Mouse (Mus musculus): ENCODE measurements at regions not wholly inside any gene's neighbourhood (a gene's known extent, or its start where the extent isn't known, plus 50 kb on each side); places are given as distances from the start of the nearest gene placed in this dataset.

DNA sequence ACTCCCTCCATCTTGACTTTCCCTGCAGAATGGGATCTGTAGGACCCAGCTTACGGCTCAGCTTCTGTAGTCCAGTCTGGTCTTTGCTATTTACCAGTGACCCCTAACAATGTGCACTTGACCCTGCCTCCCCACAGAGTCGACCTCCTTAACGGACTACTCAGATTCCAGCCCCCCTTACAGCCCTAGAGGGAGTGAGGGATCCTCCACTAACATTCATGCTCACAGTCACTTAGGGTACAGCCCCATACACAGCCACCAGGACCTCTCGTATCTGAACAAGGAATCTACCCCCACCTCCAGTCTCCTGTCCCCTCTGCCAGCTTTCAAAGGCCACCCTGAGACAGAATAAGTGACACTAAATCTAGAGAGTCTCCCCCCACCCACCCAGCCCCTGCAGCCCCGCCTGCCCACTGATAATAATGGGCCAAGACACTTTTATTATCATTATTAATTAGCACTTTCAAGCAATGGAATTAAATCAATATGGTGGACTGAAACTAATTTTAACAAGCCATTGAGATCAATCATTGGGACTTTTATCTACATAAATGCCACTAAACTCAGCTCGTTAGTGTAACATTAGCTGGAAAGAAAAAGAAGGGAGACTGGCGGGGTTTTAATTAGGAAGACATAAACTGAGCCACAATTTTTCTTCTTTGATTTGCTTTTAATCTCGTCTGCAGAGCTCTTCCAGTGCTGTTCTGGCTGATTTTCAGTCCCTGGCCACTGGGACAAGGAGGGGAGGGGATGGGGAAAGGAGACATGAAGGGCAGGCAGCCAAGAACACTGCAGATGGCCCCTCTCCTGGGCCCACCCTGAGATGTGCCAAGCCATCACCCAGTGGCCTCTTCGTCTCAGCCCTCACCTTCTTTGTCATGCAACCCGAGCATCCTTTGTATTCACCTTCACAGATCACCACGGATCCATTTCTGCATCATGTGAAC is 258.4 kb upstream of the Zfp703 start:
- no peak overlapping the region for H3K4me3 ChIP-seq (ENCODE audit: insufficient read depth, low read length)
- no peak overlapping the region for H3K27ac ChIP-seq (ENCODE audit: insufficient read depth, low read depth, low read length)
- TF ChIP-seq POLR2A (IDR thresholded peaks at IDR 0.05; ENCODE audit: borderline replicate concordance, low read depth, low read length), result no peak
- no peak for TF ChIP-seq CTCF (IDR thresholded peaks at IDR 0.05; ENCODE audit: low read depth, low read length)
- H3K4me1 ChIP-seq (ENCODE audit: control insufficient read depth, insufficient read depth, low read length), result peaks cover 21% of the 10 kb centered on the region

DNA sequence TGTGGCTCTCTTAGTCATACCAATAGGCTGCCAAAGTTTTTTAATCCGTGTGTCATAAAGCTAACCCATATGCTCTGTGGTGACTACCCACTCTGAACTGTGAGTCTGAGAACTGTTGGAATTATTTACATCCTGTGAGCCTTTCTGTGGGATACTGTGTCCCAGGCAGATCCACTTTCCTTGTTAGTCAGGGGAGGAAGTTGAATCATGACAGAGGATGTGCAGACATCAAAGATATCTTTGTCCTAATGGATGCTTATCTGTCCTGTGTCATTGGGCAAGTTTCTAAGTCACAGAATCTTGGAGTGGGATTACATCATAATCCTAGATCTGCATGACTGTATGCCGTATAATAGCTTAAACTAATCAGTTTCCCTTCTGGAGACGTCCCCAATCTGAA is 254.4 kb upstream of the Zfp703 start:
- no peak for TF ChIP-seq POLR2A (IDR thresholded peaks at IDR 0.05; ENCODE audit: borderline replicate concordance, low read depth, low read length)
- no peak for TF ChIP-seq CTCF (IDR thresholded peaks at IDR 0.05; ENCODE audit: low read depth, low read length)
- peaks cover 14% of the 10 kb centered on the region for H3K4me1 ChIP-seq (ENCODE audit: control insufficient read depth, insufficient read depth, low read length)
- no peak overlapping the region for H3K27ac ChIP-seq (ENCODE audit: insufficient read depth, low read depth, low read length)
- no peak overlapping the region for H3K4me3 ChIP-seq (ENCODE audit: insufficient read depth, low read length)

DNA sequence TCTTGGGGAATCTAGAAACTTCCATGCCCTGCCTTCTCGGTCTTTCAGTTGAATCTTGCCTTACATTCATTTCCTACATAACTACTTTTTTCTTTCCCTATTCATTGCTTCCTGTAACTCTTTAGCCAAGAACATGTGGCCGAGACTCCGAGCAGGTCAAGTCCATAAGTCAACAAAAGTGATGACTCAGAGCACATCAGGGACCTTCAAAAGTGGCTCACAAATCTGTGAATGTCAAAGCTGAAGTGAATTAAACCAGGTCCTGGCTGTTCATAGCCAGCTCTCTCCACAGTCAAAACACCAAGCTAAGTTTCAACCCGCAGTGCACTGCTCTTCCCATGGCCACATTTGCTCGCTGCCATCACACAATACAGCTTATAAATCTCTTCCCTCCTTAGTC is 252.5 kb upstream of the Zfp703 start:
- Histone ChIP-seq H3K4me3 (ENCODE audit: insufficient read depth, low read length) (no peak overlapping the region), H3K4me1 (ENCODE audit: control insufficient read depth, insufficient read depth, low read length) (peaks cover 14% of the 10 kb centered on the region), H3K27ac (ENCODE audit: insufficient read depth, low read depth, low read length) (no peak overlapping the region)
- no peak for TF ChIP-seq POLR2A (IDR thresholded peaks at IDR 0.05; ENCODE audit: borderline replicate concordance, low read depth, low read length)
- TF ChIP-seq CTCF (IDR thresholded peaks at IDR 0.05; ENCODE audit: low read depth, low read length), result no peak

DNA sequence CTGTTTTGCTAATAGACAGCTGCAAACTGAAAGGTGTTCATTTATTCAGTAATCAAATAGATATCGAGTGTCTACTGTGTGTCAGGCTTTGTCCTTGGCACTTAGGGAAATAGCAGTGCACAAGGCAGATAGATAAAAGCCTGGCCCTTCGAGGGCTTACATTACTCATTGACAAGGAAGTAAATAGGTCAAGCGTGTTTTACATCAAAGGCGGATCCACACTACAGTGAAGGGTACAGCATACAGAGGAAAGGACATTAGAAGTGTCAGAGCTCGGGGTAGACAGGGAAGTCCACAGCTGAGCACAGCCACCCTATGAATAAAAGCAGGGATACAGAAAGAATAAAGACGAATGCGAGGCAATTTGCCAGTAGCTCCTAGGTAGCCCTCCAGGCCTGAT is 251.6 kb upstream of the Zfp703 start:
- Histone ChIP-seq H3K4me1 (ENCODE audit: control insufficient read depth, insufficient read depth, low read length) (peaks cover 14% of the 10 kb centered on the region), H3K27ac (ENCODE audit: insufficient read depth, low read depth, low read length) (no peak overlapping the region), H3K4me3 (ENCODE audit: insufficient read depth, low read length) (no peak overlapping the region)
- TF ChIP-seq POLR2A (IDR thresholded peaks at IDR 0.05; ENCODE audit: borderline replicate concordance, low read depth, low read length) (no peak), CTCF (IDR thresholded peaks at IDR 0.05; ENCODE audit: low read depth, low read length) (no peak)

DNA sequence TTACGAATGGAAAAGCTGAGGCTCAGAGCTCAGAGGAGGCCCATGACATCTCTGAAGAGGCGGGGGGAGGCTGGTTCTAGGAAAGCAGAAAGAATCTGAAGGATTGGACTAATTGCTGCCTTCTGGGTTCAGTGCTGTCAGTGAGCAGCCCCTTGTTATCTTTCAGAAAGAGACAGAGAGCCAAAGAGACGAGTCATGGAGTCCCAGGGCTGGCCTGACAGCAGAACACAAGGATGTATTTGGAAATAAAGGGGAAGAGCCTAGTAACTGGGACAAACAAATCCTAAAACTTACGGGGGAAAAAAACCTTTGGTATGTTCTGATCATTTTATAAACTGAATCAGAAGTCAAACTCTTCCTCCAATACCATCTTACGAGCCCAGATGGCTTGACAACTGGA is 247.8 kb upstream of the Zfp703 start:
- Histone ChIP-seq H3K27ac (ENCODE audit: insufficient read depth, low read depth, low read length) (no peak overlapping the region), H3K4me1 (ENCODE audit: control insufficient read depth, insufficient read depth, low read length) (0 out of 2 replicates have a peak, but pooled peaks cover 2% of the 10 kb centered on the region), H3K4me3 (ENCODE audit: insufficient read depth, low read length) (no peak overlapping the region)
- TF ChIP-seq POLR2A (IDR thresholded peaks at IDR 0.05; ENCODE audit: borderline replicate concordance, low read depth, low read length) (no peak), CTCF (IDR thresholded peaks at IDR 0.05; ENCODE audit: low read depth, low read length) (no peak)

DNA sequence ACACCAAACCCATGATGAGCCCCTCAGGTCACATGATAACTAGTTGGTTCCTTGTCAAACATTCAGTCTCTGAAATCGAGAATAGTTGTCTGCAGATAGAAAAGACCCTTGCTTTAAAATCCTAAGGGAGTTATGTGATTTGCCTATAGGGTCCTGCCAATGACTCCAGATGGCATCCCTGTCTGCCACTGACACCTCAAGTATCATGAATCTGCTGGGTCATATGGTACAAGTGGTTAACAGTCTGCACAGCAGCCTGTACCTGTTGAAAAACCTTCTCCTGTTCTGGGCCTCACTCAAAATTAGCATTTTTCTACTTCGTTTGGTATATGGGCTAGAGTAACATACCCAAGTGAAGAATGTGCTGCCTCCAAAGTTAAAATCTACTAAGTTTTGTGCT is 246.0 kb upstream of the Zfp703 start:
- no peak overlapping the region for H3K27ac ChIP-seq (ENCODE audit: insufficient read depth, low read depth, low read length)
- no peak for TF ChIP-seq POLR2A (IDR thresholded peaks at IDR 0.05; ENCODE audit: borderline replicate concordance, low read depth, low read length)
- no peak for TF ChIP-seq CTCF (IDR thresholded peaks at IDR 0.05; ENCODE audit: low read depth, low read length)
- no peaks in the 10 kb centered on the region for H3K4me1 ChIP-seq (ENCODE audit: control insufficient read depth, insufficient read depth, low read length)
- no peak overlapping the region for H3K4me3 ChIP-seq (ENCODE audit: insufficient read depth, low read length)

DNA sequence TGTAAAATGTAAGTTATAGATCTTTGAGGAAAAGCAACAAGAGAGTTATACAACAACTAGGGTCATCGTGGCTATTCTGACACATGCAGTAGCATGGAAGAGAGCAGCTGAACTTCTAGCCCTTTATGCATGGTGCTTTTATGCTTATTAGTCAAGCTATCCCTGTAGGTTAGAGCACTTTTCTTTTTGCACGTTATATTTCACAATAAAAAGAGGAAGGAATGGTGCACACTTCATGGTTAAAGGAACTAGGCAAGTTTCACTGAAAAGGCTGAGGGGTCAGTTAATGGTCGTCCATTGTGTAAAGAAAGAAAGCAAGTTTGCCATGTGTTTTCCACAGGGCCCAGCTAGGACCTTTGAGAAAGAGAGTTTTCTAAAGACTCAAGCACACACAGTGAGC is 232.7 kb upstream of the Zfp703 start:
- TF ChIP-seq CTCF (IDR thresholded peaks at IDR 0.05; ENCODE audit: low read depth, low read length), result no peak
- no peak for TF ChIP-seq POLR2A (IDR thresholded peaks at IDR 0.05; ENCODE audit: borderline replicate concordance, low read depth, low read length)
- Histone ChIP-seq H3K4me1 (ENCODE audit: control insufficient read depth, insufficient read depth, low read length) (peaks cover 25% of the 10 kb centered on the region), H3K27ac (ENCODE audit: insufficient read depth, low read depth, low read length) (peak overlapping the region; percentile 24; the same call in 1 of the 2 replicates), H3K4me3 (ENCODE audit: insufficient read depth, low read length) (no peak overlapping the region)

DNA sequence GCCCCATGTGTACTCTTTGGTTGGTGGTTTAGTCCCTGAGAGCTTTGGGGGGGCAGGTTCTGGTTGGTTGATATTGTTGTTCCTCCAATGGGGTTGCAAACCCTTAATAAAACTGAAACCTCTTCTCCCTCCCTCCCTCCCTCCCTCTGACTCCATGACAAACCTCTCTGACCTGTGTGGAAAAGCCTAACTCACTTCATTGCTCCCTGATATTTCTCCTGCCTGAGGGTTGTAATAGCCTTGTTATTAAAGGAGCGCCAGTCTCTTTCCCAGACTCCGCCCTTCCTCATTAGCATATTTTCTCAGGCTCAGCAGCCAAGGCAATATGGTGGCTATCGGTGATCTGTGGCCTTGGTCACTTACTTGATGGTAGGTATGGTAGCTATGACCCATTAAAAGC is 230.3 kb upstream of the Zfp703 start:
- TF ChIP-seq CTCF (IDR thresholded peaks at IDR 0.05; ENCODE audit: low read depth, low read length) (no peak), POLR2A (IDR thresholded peaks at IDR 0.05; ENCODE audit: borderline replicate concordance, low read depth, low read length) (no peak)
- Histone ChIP-seq H3K27ac (ENCODE audit: insufficient read depth, low read depth, low read length) (no peak overlapping the region), H3K4me3 (ENCODE audit: insufficient read depth, low read length) (no peak overlapping the region), H3K4me1 (ENCODE audit: control insufficient read depth, insufficient read depth, low read length) (peaks cover 30% of the 10 kb centered on the region)

DNA sequence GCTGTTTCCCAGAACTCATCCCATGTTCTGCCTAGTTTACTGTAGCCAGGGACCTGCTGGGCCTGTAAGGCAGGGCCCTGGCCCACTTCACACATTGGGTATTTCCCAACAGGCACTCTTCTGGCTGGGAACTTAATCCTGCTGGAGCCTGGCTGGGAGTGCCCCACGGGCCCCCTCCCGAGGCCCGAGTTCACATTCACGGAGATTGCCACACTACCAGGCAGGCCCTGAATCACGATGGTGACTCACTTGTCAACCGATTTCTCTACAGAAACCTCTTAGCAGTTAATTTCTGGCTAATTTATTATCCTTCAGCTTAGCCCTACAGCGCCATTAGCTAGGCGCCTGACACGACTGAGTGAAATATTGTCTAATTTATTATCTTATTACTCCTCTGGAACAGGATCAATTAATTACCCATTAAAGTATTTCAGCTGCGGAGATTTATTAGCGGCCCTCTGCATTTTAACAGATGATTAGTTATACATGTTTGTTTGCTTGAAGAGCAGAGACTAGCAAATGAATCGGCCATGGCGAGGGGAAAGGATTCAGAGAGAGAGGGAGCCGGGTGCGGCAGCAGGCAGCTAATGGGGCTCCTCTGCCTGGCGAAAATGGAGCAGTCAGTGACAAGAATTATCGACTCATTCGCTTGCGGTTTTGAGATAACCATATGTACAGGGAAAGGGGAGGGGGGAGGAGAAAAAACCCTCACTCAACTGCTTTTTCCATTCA is 229.7 kb upstream of the Zfp703 start:
- TF ChIP-seq CTCF (IDR thresholded peaks at IDR 0.05; ENCODE audit: low read depth, low read length), result no peak
- no peak for TF ChIP-seq POLR2A (IDR thresholded peaks at IDR 0.05; ENCODE audit: borderline replicate concordance, low read depth, low read length)
- Histone ChIP-seq H3K27ac (ENCODE audit: insufficient read depth, low read depth, low read length) (no peak overlapping the region), H3K4me3 (ENCODE audit: insufficient read depth, low read length) (no peak overlapping the region), H3K4me1 (ENCODE audit: control insufficient read depth, insufficient read depth, low read length) (peaks cover 30% of the 10 kb centered on the region)
